Mouse (Mus musculus): ENCODE results near the gene Olfr1012.

GRCm38 (mm10) chr2:85753822-85754221, 8.7 kb downstream of the Olfr1012 start:
- no peak for TF ChIP-seq CTCF (IDR thresholded peaks at IDR 0.05)
- TF ChIP-seq EP300 (IDR thresholded peaks at IDR 0.05), result no peak
